Mouse (Mus musculus): ENCODE data around the gene Pigz.
"Not testable (repeated sequence)": the region's sequence is repeated elsewhere in the genome, so short reads cannot be mapped to it uniquely, and the experiment has no call there.

Pigz gene

DNA sequence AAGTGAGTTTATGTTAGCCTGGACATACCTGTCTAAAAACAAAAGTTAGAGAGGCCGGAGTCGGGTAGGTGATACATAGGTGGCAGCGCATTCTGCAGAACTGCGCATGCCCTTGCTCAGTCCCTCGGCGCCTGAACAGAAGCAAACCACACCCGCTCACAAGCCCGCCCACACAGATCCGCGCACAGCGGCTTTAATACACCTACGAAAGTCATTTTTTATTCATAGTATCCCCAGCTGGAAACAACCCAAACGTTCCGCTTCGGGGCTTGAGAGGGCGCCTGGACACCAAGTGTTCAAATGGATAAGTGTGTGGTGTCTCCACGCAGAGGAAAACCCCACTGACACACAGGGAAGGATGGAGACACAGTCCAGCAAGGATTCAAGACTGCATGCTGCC lies 2.3 kb upstream of the Pigz start:
- no peak for DNase-seq (ENCODE audit: low read depth, low spot score)

DNA sequence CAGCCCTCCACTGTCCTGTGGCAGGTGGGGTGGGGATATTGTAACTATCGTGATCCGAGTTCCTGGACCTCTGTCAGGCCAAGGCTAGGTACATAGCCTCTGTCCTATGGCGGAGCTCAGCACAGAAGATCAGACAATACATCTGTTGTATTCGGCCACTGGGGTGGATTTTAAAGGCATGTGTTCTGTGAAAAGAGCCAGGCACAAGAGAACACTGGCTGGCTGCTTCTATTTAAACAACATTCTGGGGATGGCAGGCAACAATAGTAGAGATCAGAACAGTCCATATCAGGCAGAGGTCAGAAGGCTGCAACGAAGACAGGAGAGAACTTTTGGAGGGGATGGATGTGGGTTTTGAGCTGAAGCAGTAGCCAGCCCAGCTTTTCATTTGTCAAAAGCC lies 1.4 kb upstream of the Pigz start:
- DNase-seq (ENCODE audit: low read depth, low spot score) = no peak

DNA sequence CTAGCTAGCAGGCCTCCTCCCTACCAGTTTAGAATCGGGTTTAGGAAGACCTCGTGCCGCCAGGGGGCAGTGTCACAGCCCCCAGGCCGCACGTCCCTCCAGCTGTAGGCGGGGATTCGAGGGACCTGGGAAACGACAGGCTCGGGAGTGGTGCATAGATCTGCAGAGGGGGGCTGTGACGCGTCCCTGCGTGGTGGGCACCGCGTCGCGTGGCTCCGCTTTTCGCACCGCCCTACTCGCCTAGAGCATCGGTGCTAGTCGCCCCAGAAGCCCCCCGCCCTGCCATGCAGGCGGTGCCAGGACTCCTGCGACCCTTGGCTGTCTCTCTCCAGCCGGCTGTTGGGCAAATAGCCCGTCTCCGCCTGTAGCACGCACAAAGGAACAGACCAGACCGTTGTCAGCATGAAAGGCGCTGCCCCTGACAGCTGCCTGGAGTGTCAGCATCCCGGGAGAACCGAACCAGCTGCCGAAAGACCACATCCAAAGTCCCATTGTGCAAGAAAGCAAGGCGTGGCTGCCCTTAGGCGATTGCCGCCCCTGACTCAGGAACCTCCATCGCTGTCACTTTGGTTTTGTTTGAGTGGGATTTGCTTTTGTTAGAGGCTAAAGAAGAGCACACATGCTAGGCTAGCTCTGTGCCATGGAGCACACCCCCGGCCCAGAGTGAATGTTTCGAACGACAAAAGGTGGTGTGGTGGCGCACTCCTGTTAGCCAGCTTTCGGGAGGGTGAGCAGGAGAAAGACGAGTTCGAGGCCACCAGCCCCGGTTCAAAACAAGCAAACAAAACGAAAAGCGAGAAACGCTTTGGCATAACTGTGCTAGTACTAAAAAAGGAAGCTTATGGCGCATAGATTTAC lies 582 bp upstream of the Pigz start:
- peak; percentile 85 for DNase-seq (ENCODE audit: low read depth, low spot score)

DNA sequence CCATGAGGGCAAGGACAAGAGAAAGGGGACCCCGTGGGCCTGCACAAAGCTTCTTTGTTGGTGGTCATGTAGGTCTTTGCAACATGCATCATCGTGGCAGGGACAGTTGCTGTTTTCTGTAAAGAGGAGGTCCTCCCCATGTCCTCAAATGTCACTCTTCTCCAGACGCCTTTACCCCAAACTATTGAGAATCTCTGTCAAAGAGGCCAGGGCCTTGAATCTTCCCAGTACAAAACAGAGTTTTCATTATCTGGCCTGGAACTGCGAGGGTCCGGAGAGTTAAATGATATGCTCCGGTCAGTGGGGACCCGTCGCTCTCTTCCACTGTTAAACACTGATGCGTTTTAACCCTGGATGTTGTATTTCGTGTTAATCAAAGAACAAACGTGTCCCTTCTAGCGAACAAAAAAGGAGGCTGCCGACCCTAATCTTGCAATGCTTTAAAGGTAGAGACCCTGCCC lies 929 bp downstream of the Pigz start:
- DNase-seq (ENCODE audit: low read depth, low spot score) = no peak

DNA sequence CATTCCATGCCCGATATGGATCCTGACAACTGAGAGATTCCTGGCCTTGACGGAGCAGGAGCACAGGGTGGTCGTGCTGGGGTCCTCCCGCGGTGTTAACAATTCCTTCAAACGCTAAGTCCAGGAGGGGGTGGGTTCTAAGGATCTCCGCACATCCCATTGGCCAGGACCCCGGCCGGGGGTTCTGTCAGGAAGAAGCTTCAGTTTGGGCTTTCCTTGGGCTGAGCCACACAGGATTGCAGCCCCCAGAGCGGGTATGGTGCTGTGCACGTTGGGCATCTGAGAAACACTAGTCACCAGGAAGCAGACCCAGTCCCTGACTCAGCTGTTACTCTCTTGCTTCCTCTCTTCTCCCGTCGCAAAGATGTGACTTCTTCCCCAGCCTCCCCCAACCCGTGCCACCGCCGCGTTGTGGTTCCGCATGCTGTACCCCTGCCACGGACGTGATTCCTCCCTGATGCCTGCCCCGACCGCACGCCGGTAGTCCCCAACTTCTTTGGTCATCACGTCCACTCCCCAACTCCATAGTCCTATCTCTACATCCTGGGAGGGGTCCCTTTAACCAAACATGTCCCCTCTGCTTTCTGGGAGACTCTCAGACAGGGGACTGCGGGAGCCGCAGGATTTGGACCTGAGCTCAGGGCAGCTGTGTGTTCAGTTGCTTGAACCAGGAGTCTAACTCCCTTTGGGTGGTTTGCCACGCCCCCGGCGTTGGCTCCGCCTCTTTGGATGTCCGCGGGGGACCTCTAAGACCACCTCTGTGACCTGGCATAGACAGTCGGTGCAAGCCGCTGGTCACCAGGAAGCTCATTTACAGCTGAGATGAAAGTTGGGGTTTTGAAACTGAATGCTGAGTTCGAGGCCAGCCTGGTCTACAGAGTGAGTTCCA lies 1.7 kb downstream of the Pigz start:
- DNase-seq (ENCODE audit: low read depth, low spot score) = no peak

DNA sequence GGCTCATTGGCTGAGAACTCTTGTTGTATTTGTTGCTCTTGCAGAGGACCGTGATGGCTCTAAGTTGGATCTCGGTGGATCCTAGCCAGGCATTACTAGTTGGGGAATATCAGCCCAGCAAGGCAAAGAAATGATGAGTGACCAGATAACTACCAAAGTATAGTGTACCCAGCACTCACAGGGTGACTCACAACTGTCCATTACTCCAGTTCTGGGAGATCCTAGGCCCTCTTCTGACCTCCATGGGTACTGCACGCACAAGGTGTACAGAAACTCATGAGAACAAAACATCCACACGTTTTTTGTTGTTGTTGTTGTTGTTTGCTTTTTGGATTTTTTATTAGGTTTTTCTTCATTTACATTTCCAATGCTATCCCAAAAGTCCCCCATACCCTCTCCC lies 2.9 kb downstream of the Pigz start:
- DNase-seq (ENCODE audit: low read depth, low spot score) = no peak

DNA sequence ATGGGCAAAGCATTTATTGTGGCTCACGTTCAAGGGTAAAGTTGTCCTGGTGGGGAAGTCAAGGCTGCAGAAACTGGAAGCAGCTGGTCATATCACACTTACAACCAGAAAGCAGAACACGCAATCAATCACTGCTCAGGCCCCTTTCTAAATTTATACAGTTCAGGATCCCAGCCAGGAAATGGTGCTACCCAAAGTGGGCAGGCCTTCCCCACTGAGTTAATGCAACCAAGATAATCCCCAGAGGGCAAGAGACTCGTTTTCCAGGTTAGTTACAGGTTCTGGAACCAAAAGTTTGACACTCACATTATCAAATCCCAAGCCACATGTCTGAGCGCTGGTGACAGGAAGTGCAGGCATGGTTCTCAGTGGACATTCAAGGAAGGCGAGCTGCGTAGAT lies 5.2 kb downstream of the Pigz start:
- no peak for DNase-seq (ENCODE audit: low read depth, low spot score)

DNA sequence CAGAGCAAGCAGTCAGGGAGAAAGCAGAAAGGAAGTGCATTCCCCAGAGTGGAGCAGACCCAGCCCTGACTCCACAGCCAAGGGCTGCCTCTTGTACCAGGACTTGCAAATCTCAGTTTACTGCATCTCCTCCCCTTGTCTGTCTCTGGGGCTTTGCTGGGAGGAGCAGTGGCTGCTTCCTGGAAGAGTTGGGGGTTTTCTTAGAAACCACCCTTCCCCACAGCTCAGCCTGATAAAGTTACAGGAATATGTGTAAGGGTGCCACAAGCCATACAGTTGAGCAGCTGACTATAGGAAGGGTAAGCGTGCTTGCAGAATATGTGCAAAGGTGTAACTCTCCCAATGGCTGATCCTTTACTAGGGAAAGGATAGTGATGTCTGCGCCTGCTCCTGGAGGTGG lies 6.9 kb downstream of the Pigz start:
- DNase-seq (ENCODE audit: low read depth, low spot score) = no peak

DNA sequence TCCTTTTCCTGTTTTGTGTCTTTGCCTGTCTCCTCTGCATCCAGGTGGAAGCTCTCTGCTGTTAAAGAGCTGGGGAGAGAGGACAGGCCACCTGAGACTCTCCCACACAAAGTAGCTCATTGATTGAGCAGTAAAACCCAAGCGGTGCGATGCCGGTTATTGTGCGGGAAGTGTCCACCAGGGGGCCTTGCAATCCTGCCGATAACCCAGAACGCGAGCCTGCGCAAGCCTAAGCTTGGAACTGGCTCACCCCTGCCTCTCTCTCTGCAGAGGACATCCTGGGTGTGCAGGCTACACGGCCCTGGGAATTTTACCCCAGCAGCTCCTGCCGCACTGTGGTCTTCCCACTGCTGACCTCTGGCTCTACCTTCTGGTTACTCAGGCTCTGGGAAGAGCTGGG lies 10.3 kb downstream of the Pigz start:
- DNase-seq (ENCODE audit: low read depth, low spot score) = no peak

DNA sequence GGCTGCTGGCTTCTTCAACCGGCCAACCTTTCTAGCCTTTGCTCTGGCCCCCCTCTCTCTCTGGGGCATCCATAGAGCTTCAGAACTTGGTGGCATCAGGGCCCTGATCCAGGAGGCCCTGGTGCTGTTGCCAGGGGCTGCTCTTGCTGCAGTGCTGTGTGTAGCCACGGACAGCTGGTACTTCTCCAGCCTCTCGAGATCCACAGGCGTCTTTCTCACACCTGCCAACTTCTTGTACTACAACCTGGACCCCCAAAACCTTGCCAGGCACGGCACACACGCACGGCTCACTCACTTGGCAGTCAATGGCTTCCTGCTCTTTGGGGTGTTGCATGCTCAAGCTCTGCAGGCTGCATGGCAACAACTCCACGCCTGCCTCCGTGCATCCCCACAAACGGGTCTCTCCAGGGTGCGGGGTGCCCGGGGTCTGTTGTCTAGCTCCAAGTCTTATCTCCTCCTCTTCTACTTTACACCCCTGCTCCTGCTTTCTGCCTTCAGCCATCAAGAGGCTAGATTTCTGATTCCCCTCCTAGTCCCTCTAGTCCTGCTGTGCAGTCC lies 11.1 kb downstream of the Pigz start:
- DNase-seq (ENCODE audit: low read depth, low spot score) = no peak

DNA sequence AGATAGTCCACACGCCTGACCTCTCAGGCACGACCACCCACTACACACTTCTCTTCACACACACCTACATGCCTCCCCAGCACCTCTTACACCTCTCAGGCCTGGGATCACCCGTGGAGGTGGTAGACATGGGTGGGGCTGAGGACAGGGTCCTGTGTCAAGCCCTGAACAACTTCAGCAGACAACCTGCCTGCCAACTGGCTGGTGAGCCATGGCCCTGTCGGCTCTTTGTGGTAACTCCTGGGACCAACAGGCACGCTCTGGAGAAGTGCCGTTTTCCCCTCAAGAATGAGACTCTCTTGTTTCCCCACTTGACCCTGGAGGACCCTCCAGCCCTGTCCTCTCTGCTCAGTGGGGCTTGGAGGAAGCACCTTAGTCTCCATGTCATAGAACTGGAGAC lies 11.7 kb downstream of the Pigz start:
- no peak for DNase-seq (ENCODE audit: low read depth, low spot score)

DNA sequence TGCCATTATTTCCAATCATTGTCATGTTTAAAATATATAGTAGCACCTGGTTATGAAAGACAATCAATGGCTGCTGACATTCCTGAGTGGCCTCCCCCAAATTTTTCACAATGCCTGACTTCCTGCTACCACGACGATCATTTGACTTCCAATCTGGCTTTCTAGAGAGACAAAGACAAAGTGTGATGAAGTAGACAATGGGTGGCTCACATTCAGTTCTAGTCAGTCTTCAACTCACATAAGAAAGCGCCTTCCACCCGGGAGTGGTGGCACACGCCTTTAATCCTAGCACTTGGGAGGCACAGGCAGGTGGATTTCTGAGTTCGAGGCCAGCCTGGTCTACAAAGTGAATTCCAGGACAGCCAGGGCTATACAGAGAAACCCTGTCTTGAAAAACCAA lies 12.3 kb downstream of the Pigz start:
- DNase-seq (ENCODE audit: low read depth, low spot score) = not testable (repeated sequence)

DNA sequence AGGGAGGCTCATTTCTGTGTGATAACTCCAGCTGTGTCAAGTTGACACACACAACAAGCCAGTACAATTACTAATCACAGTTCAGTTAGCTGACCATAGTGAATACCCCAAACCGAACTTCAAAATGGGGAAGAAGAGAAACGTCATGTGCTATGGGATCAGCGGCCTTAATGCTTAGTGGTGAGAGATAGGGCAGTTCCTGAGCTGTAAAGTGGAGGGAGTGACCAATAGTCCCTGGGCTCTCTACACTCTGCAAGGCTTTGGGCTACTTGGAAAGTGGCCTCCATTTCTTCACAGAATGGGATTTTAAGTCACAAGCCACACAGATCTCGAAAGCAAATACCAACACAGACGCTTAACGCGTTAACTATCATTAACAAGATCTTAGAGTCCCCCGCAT lies 13.7 kb downstream of the Pigz start:
- DNase-seq (ENCODE audit: low read depth, low spot score) = no peak

DNA sequence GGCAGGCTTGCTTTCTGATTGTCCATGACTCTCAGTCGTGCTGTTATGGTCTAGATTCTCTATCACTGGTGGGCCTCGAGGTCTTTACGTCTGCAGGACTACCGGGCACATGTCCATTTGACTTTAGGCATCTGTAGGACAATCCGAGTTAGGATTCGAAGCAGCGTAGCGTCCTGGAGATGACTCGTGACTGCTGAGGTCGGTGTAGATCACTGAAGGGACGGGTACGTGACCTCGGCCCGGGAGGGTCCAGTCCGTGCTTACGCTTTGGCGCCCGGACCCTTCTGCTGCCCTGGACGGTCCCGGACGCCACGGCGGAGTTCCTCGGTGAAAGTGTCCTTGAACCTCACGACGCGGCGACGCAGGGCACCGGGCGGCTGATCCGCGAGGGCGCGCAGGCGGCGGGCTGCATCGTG lies 14.3 kb downstream of the Pigz start:
- no peak for DNase-seq (ENCODE audit: low read depth, low spot score)

DNA sequence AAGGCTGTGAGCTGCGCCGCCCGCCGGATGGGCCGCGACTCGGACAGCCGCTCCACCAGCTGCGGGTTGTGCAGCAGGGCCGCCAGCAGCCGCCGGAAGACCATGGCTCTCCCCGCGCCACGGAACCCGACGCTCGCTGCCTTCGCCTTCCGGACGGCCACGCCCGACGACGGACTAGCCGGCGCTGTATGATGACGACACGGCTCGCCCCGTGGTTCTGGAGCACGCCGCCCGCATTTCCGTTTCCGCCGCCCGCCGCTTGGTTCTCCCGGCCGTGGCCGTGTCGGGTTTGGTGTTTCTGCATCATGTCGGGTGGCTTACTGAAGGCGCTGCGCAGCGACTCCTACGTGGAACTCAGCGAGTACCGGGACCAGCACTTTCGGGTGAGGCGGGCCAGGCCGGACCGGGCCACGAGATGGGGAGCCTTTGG lies 14.7 kb downstream of the Pigz start, which contains the start of the genes 0610012G03Rik and Ncbp2:
0610012G03Rik (minus strand) TSS at position 150 of the 430 bp plus-strand sequence.
Ncbp2 (plus strand) TSS at position 169 of the 430 bp plus-strand sequence.
- peak; percentile 84 for DNase-seq (ENCODE audit: low read depth, low spot score)

DNA sequence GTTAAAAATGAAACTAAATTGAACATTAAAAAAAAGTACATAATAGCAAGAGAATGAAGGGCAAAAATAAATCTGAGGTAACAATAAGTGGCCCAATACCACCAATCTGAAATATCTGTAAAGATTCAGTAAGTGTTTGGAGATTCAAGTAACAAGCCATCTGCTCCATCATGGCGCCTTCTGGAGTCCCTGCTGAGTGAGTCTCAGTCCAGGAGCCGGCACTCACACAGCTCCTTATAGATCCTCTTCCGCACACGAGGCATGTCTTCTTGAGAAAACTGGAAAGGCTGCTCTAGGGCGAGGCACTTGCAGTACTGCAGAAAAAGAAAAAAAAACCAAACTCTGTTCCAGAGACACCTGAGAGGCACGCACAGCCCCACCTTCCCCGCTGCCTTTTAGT lies 29.6 kb downstream of the Pigz start:
- DNase-seq (ENCODE audit: low read depth, low spot score) = no peak

DNA sequence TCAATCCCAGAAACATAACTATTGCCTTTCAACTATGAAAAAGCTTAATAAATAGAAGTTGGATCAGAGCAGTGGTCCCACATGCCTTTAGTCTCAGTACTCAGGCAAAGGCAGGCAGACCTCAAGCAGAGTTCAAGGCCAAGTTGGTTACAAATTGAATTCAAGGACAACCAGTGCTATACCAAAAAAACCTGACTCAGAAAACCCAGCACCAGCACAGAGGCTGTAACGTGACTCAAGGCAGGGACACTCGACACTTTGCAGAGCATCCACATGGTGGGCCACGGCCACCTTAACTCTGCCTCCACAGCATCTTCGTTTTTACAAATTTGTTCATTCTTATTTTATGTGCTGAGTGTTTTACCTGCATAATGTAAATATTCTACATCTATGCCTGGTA lies 41.6 kb downstream of the Pigz start:
- no peak for DNase-seq (ENCODE audit: low read depth, low spot score)

DNA sequence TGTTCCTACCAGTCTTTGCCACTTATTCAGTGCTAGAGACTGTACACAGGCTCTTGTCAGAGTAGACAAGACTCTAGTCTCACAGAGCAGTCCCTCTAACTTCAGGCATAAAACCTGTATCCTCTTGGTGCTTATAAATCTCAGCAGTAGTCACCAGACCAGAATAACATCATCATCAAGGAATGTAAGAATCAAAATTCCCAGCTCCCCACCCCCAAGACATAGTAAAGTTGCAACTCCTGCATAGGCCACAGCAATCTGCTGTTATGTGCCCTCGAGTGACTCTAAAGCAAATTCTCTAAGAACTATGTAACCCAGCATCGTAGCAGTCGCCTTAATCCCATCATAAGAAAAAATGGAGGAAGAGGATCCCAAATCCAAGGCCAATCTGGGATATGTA lies 45.9 kb downstream of the Pigz start:
- DNase-seq (ENCODE audit: low read depth, low spot score) = no peak

DNA sequence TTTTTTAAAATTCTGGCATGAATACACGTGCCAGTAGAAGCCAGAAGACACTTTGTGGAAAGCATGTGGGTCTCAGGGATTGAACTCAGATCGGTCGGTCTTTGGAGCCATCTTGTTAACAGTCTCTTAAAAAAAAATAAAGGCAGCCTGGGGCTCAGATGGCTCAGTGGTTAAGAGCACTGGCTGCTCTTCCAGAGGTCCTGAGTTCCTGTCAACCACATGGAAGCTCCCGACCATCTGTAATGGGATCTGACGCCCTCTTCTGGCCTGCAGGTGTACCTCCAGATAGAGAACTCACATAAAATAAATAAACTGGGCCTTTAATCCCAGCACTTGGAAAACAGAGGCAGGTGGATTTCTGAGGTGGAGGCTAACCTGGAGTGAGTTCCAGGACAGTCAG lies 47.3 kb downstream of the Pigz start:
- DNase-seq (ENCODE audit: low read depth, low spot score) = no peak

DNA sequence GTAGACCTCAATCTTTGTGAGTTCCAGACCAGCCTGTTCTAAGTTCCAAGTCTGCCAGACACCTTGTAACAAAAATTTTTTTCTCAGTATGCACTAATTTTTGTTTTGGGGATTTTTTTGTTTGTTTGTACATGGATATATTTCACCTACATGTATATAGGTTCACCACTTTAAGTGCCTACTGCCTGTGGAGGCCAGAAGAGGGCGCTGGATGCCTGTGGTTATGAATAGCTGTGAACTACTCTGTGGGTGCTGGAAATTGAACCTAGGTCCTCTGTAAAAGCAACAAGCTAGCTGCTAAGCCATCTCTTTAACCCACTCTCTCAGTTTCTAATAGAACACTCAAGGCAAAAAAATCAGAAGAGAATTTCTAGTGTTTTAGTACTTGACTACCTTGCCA lies 58.4 kb downstream of the Pigz start:
- no peak for DNase-seq (ENCODE audit: low read depth, low spot score)

DNA sequence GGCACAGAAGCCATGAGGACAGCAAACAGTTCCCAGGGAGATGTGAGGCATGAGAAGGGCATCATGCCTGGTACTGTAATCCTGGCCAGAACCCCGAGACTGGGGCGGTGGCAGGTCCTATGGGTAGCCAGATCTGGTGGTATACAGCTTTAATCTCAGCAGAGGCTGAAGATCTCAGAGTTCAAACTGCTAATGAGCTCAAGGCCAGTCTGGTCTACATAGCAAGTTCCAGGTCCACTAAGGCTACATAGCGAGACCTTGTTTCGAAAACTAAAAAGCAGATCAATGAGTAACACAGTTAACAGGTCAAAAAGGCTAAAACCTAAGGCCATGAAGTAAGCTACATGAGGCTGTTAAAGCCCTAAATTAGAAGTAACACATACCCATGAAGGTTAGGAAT lies 59.5 kb downstream of the Pigz start:
- DNase-seq (ENCODE audit: low read depth, low spot score) = no peak

DNA sequence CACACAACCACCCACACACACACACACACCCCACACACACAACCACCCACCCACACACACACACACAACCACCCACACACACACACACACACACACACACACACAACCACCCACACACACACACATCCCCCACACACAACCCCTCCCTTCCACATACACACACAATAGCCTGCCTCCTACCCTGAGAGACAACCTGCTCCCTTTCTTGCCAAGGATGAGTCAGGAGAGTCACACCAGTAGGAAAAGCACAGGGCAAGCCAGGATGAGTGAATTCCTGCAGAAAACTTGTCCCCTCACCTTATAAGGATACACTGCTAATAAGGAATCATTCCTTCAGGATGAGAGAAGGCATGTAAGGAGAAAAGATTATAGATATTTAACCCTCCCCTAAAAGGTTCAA lies 60.3 kb downstream of the Pigz start:
- DNase-seq (ENCODE audit: low read depth, low spot score) = no peak

Data from WW6 (cell line).